Mouse (Mus musculus) forebrain, embryonic 16.5 days (tissue): ENCODE measurements around the gene Ggact. TPM values are rescaled to one million over a fixed set of nuclear protein-coding genes. Genes with fewer than 3 reads are reported as not detected.

Source experiments
- ATAC-seq: fragments of 200-750 bp; cut with Nextera tagmentation; 2 replicates; pipeline ENCODE4 v1.8.0; 2017; ENCODE audit warnings: mild to moderate bottlenecking, moderate library complexity
- H3K27ac ChIP-seq: fragments of 300-500 bp; sonication (generic); 2 replicates; pipeline ENCODE4 v1.5.1; 2014; ENCODE audit warnings: low read length, control low read depth
- H3K27me3 ChIP-seq: fragments of 300-500 bp; sonication (generic); replicated peaks from 2 replicates; pipeline ENCODE4 v1.6.1; 2014; ENCODE audit warnings: low read length; ENCODE audit not compliant: control insufficient read depth, insufficient read depth
- H3K36me3 ChIP-seq: fragments of 300-500 bp; sonication (generic); 2 replicates; pipeline ENCODE4 v1.6.1; 2014; ENCODE audit not compliant: control insufficient read depth, insufficient read depth
- H3K4me1 ChIP-seq: fragments of 300-500 bp; sonication (generic); replicated peaks from 2 replicates; pipeline ENCODE4 v1.6.1; 2014; ENCODE audit warnings: low read length; ENCODE audit not compliant: control insufficient read depth, insufficient read depth
- H3K4me2 ChIP-seq: fragments of 300-500 bp; sonication (generic); 2 replicates; pipeline ENCODE4 v1.6.1; 2014; ENCODE audit warnings: mild to moderate bottlenecking, low read length, control low read depth
- H3K4me3 ChIP-seq: fragments of 300-500 bp; sonication (generic); replicated peaks from 2 replicates; pipeline ENCODE4 v1.5.1; 2014; ENCODE audit warnings: mild to moderate bottlenecking, low read length, control low read depth
- H3K9ac ChIP-seq: fragments of 300-500 bp; sonication (generic); replicated peaks from 2 replicates; pipeline ENCODE4 v1.6.1; 2014; ENCODE audit warnings: low read depth, low read length, control low read depth
- H3K9me3 ChIP-seq: fragments of 300-500 bp; sonication (generic); 2 replicates; pipeline ENCODE4 v1.6.1; 2016; ENCODE audit warnings: low read length; ENCODE audit not compliant: control insufficient read depth
- WGBS: fragments of 180-500 bp; shearing (Covaris S2); extraction: QIAGEN DNeasy Blood & Tissue Kit; methylation state at CpG from one replicate; pipeline ENCODE4 v1.1.7; 2014; 5-methylcytosine and 5-hydroxymethylcytosine counted together
- polyA plus RNA-seq: library from polyadenylated mRNA; unstranded; fragments of >200 nt; fragmentation: Nextera tagmentation; extraction: Ambion mirVana; gene quantifications from 2 replicates; pipeline ENCODE4 v1.2.1, GENCODE M21; 2015

Gene Ggact
- polyA plus RNA-seq, 1 experiment from 2014 or later, result 6.2 TPM

DNA sequence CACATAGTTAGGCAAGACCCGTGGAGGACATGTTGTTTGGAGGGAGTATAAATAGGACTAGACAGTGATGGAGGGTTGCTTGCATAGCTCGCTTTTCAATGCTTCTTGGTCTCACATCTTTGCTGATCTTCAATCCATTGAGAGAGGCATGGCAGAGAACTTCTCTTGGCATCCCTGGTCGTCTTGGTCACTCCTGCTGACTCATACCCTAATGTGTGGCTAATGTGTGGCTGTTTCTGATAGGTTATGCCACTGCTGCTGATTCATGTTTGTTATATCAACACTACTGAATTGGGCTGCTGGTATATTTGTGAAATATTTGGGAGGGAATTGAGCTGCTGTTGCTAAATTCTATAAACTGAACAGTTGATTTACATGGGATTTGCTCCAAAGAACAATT is 79.9 kb downstream of the Ggact start:
- no peak overlapping the region for H3K4me3 ChIP-seq
- no peaks in the 10 kb centered on the region for H3K36me3 ChIP-seq
- H3K27ac ChIP-seq, result no peak overlapping the region
- no peak for ATAC-seq
- 90% methylated on average over 3 of the region's 3 CpGs for WGBS
- H3K4me1 ChIP-seq, result no peaks in the 10 kb centered on the region
- no peak overlapping the region for H3K9ac ChIP-seq
- no peaks in the 10 kb centered on the region for H3K9me3 ChIP-seq
- H3K4me2 ChIP-seq, result no peak overlapping the region
- H3K27me3 ChIP-seq, result no peaks in the 10 kb centered on the region

DNA sequence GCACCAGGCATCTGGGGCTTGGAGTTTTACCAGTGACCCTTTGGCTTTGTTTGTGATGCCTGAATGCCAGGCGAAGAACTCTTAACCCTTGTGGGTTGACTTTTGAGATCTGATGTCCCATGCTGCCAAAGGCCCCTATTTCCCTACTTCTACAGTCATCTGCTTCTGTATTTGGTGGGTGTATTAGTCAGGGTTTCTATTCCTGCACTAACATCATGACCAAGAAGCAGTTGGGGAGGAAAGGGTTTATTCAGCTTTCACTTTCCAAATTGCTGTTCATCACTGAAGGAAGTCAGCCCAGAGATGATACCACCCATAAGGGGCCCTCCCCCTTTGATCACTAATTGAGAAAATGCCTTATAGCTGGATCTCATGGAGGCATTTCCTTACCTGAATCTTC is 83.1 kb downstream of the Ggact start:
- no peak overlapping the region for H3K9ac ChIP-seq
- H3K36me3 ChIP-seq, result no peaks in the 10 kb centered on the region
- ATAC-seq, result no peak
- no peak overlapping the region for H3K4me3 ChIP-seq
- H3K4me2 ChIP-seq, result no peak overlapping the region
- 95% methylated on average over 1 of the region's 1 CpGs for WGBS
- no peaks in the 10 kb centered on the region for H3K27me3 ChIP-seq
- no peaks in the 10 kb centered on the region for H3K4me1 ChIP-seq
- no peaks in the 10 kb centered on the region for H3K9me3 ChIP-seq
- no peak overlapping the region for H3K27ac ChIP-seq

DNA sequence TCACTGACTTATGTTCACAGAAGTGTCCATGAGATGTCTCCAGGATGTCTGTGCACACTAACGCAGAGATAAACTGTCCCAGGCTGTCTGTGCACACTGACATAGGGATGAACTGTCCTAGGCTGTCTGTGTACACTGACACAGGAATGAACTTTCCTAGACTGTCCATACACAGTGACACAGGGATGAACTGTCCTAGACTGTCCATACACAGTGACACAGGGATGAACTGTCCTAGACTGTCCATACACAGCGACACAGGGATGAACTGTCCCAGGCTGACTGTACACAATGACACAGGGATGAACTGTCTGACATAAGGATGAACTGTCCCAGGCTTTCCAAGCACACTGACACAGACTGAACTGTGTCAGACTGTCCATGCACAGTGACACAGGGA is 88.1 kb downstream of the Ggact start:
- no peak for ATAC-seq
- Histone ChIP-seq H3K27ac (no peak overlapping the region), H3K27me3 (no peaks in the 10 kb centered on the region), H3K4me3 (no peak overlapping the region), H3K9ac (no peak overlapping the region), H3K4me2 (no peak overlapping the region), H3K4me1 (no peaks in the 10 kb centered on the region), H3K9me3 (no peaks in the 10 kb centered on the region), H3K36me3 (no peaks in the 10 kb centered on the region)
- 88% methylated on average over 2 of the region's 2 CpGs for WGBS

DNA sequence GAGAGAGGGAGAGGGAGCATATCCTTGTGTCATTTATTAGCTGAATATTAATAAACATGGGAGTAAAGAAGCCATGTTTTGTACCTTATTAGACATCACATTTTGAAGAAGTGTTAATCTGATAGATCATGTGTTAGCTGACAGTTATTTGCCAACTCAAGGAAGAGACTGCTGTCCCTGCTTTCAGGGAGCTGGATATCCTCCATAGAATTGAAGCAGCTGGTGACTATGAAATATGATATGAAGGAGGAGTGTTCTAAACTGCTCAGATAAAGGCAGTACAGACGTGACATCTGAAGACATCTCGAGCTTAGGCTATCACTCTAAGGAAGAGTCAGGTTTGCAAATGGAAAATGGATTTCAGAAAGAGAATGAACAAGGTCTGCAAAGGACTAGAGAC is 89.8 kb downstream of the Ggact start:
- Histone ChIP-seq H3K36me3 (no peaks in the 10 kb centered on the region), H3K9me3 (no peaks in the 10 kb centered on the region), H3K9ac (no peak overlapping the region), H3K27me3 (no peaks in the 10 kb centered on the region), H3K4me2 (no peak overlapping the region), H3K27ac (no peak overlapping the region), H3K4me3 (no peak overlapping the region), H3K4me1 (no peaks in the 10 kb centered on the region)
- no peak for ATAC-seq
- 76% methylated on average over 2 of the region's 2 CpGs for WGBS

DNA sequence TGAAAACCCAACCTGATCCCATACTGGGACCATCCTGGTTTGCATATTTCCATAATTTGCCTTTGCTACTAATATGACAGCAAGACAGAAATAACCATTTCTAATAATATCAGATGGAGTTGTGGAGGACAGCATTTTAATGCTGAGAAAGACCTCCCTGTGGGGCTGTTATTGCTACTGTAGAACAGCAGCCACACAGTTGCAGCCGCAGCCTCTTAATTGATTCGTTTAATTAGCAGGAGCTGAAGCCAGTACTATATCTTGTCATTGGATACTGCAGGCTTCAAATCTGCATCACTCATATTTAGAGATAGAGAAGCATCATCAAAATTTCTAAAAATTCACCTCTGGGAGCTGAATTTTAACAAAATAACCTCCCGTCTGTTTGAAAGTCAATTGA is 92.6 kb downstream of the Ggact start:
- H3K4me1 ChIP-seq, result no peaks in the 10 kb centered on the region
- no peaks in the 10 kb centered on the region for H3K27me3 ChIP-seq
- H3K9ac ChIP-seq, result no peak overlapping the region
- no peak overlapping the region for H3K4me3 ChIP-seq
- ATAC-seq, result no peak
- no peak overlapping the region for H3K4me2 ChIP-seq
- WGBS, result 65% methylated on average over 3 of the region's 3 CpGs
- no peaks in the 10 kb centered on the region for H3K36me3 ChIP-seq
- H3K9me3 ChIP-seq, result no peaks in the 10 kb centered on the region
- H3K27ac ChIP-seq, result no peak overlapping the region

DNA sequence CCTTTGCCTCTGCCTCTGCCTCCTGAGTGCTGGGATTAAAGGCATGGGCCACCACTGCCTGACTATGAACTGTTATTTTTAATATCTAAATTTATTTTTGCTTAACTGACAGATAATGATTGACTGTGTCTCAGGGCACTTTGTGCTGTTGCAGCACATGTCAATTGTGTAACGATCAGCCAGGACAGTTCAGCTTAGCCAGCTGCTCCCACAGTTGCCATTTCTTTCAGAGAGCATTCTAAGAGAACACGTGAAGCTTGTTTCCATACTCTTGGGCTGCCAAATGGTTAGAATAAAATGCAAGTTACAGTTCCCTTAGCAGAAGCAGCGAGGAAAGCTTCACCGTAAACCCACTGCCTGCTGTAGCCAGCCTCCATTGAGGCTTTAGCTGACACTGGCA is 113.3 kb downstream of the Ggact start:
- Histone ChIP-seq H3K27me3 (no peaks in the 10 kb centered on the region), H3K9ac (no peak overlapping the region), H3K27ac (no peak overlapping the region), H3K4me1 (peaks cover 2% of the 10 kb centered on the region; the same call in 1 of the 2 replicates), H3K36me3 (no peaks in the 10 kb centered on the region), H3K4me3 (no peak overlapping the region), H3K4me2 (no peak overlapping the region), H3K9me3 (no peaks in the 10 kb centered on the region)
- 63% methylated on average over 4 of the region's 4 CpGs for WGBS
- no peak for ATAC-seq

DNA sequence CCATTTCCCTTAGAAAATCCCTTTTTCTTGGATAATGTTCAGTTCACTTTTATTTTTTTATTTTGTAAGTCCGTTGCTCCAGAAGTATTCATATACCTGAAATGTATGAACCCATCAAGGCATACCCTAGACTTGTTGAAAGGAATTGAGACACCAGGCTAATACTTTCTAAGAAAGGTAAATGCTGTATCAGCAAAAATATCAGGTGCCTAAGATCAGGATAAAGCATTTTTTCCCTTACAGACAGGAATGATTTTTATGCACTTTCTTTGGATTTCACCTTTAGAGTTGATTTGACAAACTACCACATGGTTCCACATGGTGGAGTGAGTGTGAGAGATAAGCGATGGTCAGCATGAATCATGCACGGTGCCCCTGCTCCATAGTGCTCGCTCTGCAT is 120.2 kb downstream of the Ggact start:
- no peaks in the 10 kb centered on the region for H3K36me3 ChIP-seq
- no peak for ATAC-seq
- no peaks in the 10 kb centered on the region for H3K27me3 ChIP-seq
- no peak overlapping the region for H3K9ac ChIP-seq
- no peaks in the 10 kb centered on the region for H3K9me3 ChIP-seq
- no peak overlapping the region for H3K4me3 ChIP-seq
- no peak overlapping the region for H3K27ac ChIP-seq
- no peak overlapping the region for H3K4me2 ChIP-seq
- H3K4me1 ChIP-seq, result peaks cover 5% of the 10 kb centered on the region
- WGBS, result 95% methylated on average over 4 of the region's 4 CpGs

DNA sequence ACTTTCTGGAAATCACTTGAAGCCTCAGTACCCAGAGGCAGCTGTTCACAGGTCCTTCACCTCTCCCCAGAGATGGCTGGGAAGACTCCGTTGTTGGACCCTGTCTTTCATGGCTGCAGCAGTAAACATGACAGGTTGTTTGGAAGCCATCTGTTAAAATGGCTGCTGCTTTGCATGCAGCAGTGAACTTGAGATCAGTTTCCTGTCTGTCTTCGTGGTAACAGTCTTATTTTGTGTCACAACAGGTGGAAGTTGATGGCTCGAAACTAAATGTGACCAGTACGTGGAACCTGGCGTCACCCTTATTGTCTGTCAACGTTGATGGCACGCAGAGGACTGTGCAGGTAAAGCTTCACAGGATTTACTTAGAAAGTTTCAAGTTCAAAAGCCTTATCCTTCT is 123.4 kb downstream of the Ggact start:
- Histone ChIP-seq H3K4me3 (no peak overlapping the region), H3K9ac (no peak overlapping the region), H3K36me3 (no peaks in the 10 kb centered on the region), H3K27me3 (no peaks in the 10 kb centered on the region), H3K27ac (no peak overlapping the region), H3K9me3 (no peaks in the 10 kb centered on the region), H3K4me1 (peaks cover 5% of the 10 kb centered on the region), H3K4me2 (no peak overlapping the region)
- no peak for ATAC-seq
- WGBS, result 63% methylated on average over 7 of the region's 7 CpGs

DNA sequence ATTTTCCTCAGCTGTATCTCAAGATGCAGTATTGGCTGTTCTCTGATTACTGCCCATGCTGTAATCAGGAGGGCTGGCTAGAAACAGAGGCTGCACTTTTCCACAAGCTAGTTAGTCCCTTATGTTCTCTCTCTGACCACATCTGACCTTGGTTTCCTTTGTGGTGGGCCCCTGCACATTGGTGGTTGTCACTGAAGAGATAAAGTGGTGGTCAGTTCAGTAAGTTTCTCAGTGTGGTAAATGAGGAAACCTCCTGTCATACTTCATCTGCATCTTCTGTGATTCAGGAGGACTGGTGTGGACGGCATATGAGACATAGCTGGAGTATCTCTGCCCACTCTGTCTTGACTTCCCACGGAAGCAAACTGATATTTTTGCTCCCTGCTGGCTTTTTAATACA is 125.4 kb downstream of the Ggact start:
- Histone ChIP-seq H3K27ac (no peak overlapping the region), H3K27me3 (no peaks in the 10 kb centered on the region), H3K36me3 (no peaks in the 10 kb centered on the region), H3K9ac (no peak overlapping the region), H3K4me3 (no peak overlapping the region), H3K9me3 (no peaks in the 10 kb centered on the region), H3K4me2 (no peak overlapping the region), H3K4me1 (peaks cover 5% of the 10 kb centered on the region)
- no peak for ATAC-seq
- WGBS, result 91% methylated on average over 2 of the region's 2 CpGs

DNA sequence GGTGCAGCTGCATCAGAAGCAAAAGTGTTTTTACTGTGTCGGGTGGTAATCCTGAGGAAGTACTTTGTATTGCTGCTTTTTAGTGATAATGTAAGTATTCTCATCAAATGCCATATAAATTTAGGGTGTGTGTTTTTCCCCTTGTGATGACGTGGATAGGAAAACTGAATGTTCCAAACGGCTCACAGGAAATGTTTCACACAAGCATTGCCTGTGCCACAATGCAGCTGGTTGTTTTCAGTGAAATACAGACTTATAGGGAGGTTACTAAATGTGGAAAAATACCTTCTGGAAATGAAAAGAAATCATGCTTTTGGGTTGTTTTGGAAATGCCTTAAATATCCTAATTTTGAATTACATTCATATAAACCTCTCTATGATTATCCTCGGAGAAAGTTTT is 128.9 kb downstream of the Ggact start:
- Histone ChIP-seq H3K9ac (no peak overlapping the region), H3K9me3 (no peaks in the 10 kb centered on the region), H3K27me3 (no peaks in the 10 kb centered on the region), H3K4me2 (no peak overlapping the region), H3K4me1 (no peaks in the 10 kb centered on the region), H3K4me3 (no peak overlapping the region), H3K27ac (no peak overlapping the region), H3K36me3 (no peaks in the 10 kb centered on the region)
- no peak for ATAC-seq
- WGBS, result 78% methylated on average over 4 of the region's 4 CpGs
